10 mouse cellular contexts compared by ENCODE assay signal in the genomic region with DNA sequence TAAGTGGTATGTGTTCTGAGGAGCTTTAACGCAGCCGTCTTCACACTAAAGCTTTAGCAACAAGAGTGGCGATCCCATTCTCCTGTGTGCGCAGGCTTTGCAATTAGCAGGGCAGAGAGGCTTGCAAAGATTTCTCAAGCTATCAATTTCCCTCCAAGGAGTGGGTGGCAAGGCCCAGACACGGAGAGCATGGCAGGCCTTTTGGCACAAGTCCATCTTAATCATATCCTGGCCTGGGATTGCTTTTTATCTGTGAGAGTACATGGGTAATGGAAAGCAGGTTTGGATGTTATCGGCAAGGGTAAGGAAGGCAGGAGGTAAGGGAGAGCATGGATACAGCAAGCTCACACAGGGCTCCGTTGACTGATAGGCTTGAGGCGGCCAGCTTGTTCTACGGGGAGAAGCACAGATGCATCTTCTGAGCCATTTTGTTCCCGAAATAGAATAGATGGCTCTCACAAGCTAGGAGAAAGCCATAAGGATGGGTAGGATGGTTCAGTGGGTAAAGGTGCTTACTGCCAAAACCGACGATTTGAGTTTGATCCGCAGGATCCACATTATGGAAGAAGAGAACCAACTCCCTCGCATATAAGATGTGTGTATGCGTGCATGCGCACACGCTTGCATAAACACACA.
DNase-seq lines count a peak whose midpoint lies in the region; ATAC-seq lines count a peak whose summit lies in the region.
"Had no signal": no experiment of that assay in that cellular context is flagged by ENCODE, and none has a peak within 500 bp of the region (broad histone marks: within the 10 kb centered on the region; RNA-seq: fewer than 3 reads in every experiment).

No protein-coding gene starts in this region.

- H3K9me3 ChIP-seq in intestine, embryonic 16.5 days (ENCODE audit: control insufficient read depth, low read length): no peaks in the 10 kb centered on the region
- H3K9me3 ChIP-seq in intestine, embryonic 15.5 days: no peaks in the 10 kb centered on the region
- no peaks in the 10 kb centered on the region for H3K9me3 ChIP-seq in forebrain, embryonic 13.5 days (replicated peaks)
- no peaks in the 10 kb centered on the region for H3K9me3 ChIP-seq in midbrain, embryonic 11.5 days (ENCODE audit: control insufficient read depth, low read length)

- DNase-seq in adrenal gland, postnatal 14 days: peak; percentile 4
- no peak for DNase-seq in adrenal gland, adult 8-10 months
- DNase-seq in midbrain, embryonic 11.5 days (ENCODE audit: low spot score, missing footprints): peak; percentile 85
- DNase-seq in cerebellum, adult 18-20 months: no peak
- no peak for DNase-seq in kidney, adult 18-20 months
- DNase-seq: kidney, postnatal 10 days; thymus, postnatal 25 days had no signal

- 67% methylated on average over 17 of the region's 17 CpGs for WGBS in intestine, embryonic 16.5 days
- 68% methylated on average over 17 of the region's 17 CpGs for WGBS in intestine, embryonic 15.5 days
- 69% methylated on average over 17 of the region's 17 CpGs for WGBS in forebrain, embryonic 13.5 days
- 77% methylated on average over 17 of the region's 17 CpGs for WGBS in midbrain, embryonic 11.5 days

- H3K4me1 ChIP-seq in intestine, embryonic 16.5 days (ENCODE audit: control insufficient read depth, insufficient read depth, low read length): no peaks in the 10 kb centered on the region
- peaks cover 3% of the 10 kb centered on the region; the same call in 1 of the 2 replicates for H3K4me1 ChIP-seq in intestine, embryonic 15.5 days (replicated peaks)
- peaks cover 14% of the 10 kb centered on the region for H3K4me1 ChIP-seq in forebrain, embryonic 13.5 days
- H3K4me1 ChIP-seq in midbrain, embryonic 11.5 days (ENCODE audit: control insufficient read depth, insufficient read depth, low read length): peaks cover 19% of the 10 kb centered on the region

- H3K27ac ChIP-seq in intestine, embryonic 16.5 days (ENCODE audit: low read length): 0 out of 2 replicates have a peak overlapping the region, but pooled peaks have one; percentile 6
- no peak overlapping the region; the same call in 1 of the 2 replicates for H3K27ac ChIP-seq in intestine, embryonic 15.5 days
- peak overlapping the region; percentile 57 for H3K27ac ChIP-seq in forebrain, embryonic 13.5 days
- H3K27ac ChIP-seq in midbrain, embryonic 11.5 days (ENCODE audit: low read depth, low read length): peak overlapping the region; percentile 32; the same call in 1 of the 2 replicates

- H3K4me3 ChIP-seq in intestine, embryonic 16.5 days (ENCODE audit: low read length): no peak overlapping the region
- no peak overlapping the region for H3K4me3 ChIP-seq in intestine, embryonic 15.5 days (replicated peaks)
- H3K4me3 ChIP-seq in forebrain, embryonic 13.5 days: no peak overlapping the region
- H3K4me3 ChIP-seq in midbrain, embryonic 11.5 days (ENCODE audit: low read depth, low read length): no peak overlapping the region

- no peak for ATAC-seq in intestine, embryonic 16.5 days
- no peak for ATAC-seq in intestine, embryonic 15.5 days
- ATAC-seq in forebrain, embryonic 13.5 days: no peak
- no peak for ATAC-seq in midbrain, embryonic 11.5 days (ENCODE audit: low FRiP score)

- no peaks in the 10 kb centered on the region for H3K27me3 ChIP-seq in intestine, embryonic 16.5 days (replicated peaks; ENCODE audit: control insufficient read depth, insufficient read depth, low read length)
- no peaks in the 10 kb centered on the region for H3K27me3 ChIP-seq in intestine, embryonic 15.5 days (replicated peaks)
- H3K27me3 ChIP-seq in forebrain, embryonic 13.5 days: no peaks in the 10 kb centered on the region
- H3K27me3 ChIP-seq in midbrain, embryonic 11.5 days (ENCODE audit: control insufficient read depth, insufficient read depth, low read length): no peaks in the 10 kb centered on the region

- H3K36me3 ChIP-seq in intestine, embryonic 16.5 days (ENCODE audit: control insufficient read depth, insufficient read depth, low read length): no peaks in the 10 kb centered on the region
- H3K36me3 ChIP-seq in intestine, embryonic 15.5 days: no peaks in the 10 kb centered on the region
- no peaks in the 10 kb centered on the region for H3K36me3 ChIP-seq in forebrain, embryonic 13.5 days (ENCODE audit: poor library complexity, severe bottlenecking)
- H3K36me3 ChIP-seq in midbrain, embryonic 11.5 days (ENCODE audit: control insufficient read depth, insufficient read depth, low read length): no peaks in the 10 kb centered on the region

- H3K9ac ChIP-seq in intestine, embryonic 16.5 days (ENCODE audit: low read depth, low read length): no peak overlapping the region
- H3K9ac ChIP-seq in intestine, embryonic 15.5 days: no peak overlapping the region
- 0 out of 2 replicates have a peak overlapping the region, but pooled peaks have one; percentile 2 for H3K9ac ChIP-seq in forebrain, embryonic 13.5 days
- no peak overlapping the region; the same call in 1 of the 2 replicates for H3K9ac ChIP-seq in midbrain, embryonic 11.5 days (ENCODE audit: low read length)

- no peak overlapping the region for H3K4me2 ChIP-seq in intestine, embryonic 16.5 days (ENCODE audit: low read depth, low read length)
- H3K4me2 ChIP-seq in intestine, embryonic 15.5 days (replicated peaks): no peak overlapping the region
- H3K4me2 ChIP-seq in forebrain, embryonic 13.5 days: peak overlapping the region; percentile 35; the same call in 1 of the 2 replicates
- no peak overlapping the region for H3K4me2 ChIP-seq in midbrain, embryonic 11.5 days

Comparison
In these comparisons a context has a peak if more than half of its experiments do, and no peak if none do; other contexts are left out.
1. DNase-seq: peak in adrenal gland, postnatal 14 days (single experiment) and midbrain, embryonic 11.5 days (single experiment); none in adrenal gland, adult 8-10 months (single experiment), cerebellum, adult 18-20 months (0 of 2) and kidney, adult 18-20 months (single experiment).